Mouse (Mus musculus): ENCODE data around the gene Csf2. TPM values are rescaled to one million over a fixed set of nuclear protein-coding genes. Genes with fewer than 3 reads are reported as not detected.
"Not testable (repeated sequence)": the region's sequence is repeated elsewhere in the genome, so short reads cannot be mapped to it uniquely, and the experiment has no call there.

The Csf2 gene
- not detected in 2 replicates for total RNA-seq (2012; rRNA removed)

DNA sequence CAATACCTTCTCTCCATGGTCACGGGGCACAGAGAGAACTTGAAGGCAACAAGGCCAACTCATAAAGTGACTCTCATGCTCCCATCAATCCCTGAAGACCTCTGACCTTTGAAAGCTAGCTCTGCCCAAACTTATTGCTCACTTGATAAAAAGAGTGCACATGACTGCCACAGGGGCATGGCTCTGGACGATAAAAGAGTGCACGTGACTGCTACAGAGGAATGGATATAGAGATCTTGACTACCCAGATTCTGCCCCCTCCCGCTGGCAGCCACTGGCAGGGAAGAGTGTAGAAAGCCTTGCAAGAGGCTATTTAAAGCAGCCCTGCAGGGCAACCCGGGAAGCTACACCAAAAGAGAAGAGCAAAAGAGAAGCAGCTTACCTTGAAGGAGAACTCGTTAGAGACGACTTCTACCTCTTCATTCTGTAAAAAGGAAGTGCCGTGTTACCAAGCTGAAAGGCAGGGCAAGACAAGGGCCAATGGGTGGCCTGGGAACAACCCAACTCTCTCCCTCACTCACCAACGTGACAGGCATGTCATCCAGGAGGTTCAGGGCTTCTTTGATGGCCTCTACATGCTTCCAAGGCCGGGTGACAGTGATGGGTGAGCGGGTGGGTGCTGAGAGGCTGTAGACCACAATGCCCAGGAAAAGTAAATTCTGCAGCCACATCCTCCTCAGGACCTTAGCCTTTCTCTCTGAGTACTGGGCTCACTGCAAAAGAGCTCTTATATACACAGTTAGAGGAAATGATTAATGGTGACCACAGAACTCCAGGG, at the start of gene Csf2:
TSS of gene Csf2 (minus strand) at position 728 of the 778 bp plus-strand sequence.
- H3K9me3 ChIP-seq (ENCODE audit: control insufficient read depth, insufficient read depth, low read depth, low read length), result no peaks in the 10 kb centered on the region
- TF ChIP-seq CHD2 (IDR thresholded peaks at IDR 0.05; ENCODE audit: low read depth, low read length) (no peak), ZC3H11A (IDR thresholded peaks at IDR 0.05; ENCODE audit: borderline replicate concordance, low read depth, low read length) (no peak), HCFC1 (IDR thresholded peaks at IDR 0.05; ENCODE audit: borderline replicate concordance, insufficient read depth, low read length) (no peak), MAFK (IDR thresholded peaks at IDR 0.05; ENCODE audit: insufficient read depth, low read depth, low read length) (no peak), ZNF384 (IDR thresholded peaks at IDR 0.05; ENCODE audit: low read depth, low read length) (no peak)
- H3K36me3 ChIP-seq (ENCODE audit: control insufficient read depth, insufficient read depth, low read length, poor library complexity, severe bottlenecking), result no peaks in the 10 kb centered on the region
- H3K4me3 ChIP-seq (ENCODE audit: insufficient read depth in 1 of 2, low read depth in 1 of 2, low read length in 2 of 2, poor library complexity in 1 of 2, severe bottlenecking in 1 of 2), result no peak within 1 kb of the TSS
- no peak within 1 kb of the TSS for H3K27ac ChIP-seq (ENCODE audit: insufficient read depth, low read depth, low read length, poor library complexity, severe bottlenecking)
- H3K4me1 ChIP-seq (ENCODE audit: control insufficient read depth in 2 of 2, insufficient read depth in 2 of 2, low read length in 2 of 2, poor library complexity in 1 of 2), result no peaks in the 10 kb centered on the region
- DNase-seq (ENCODE audit: low read depth, low spot score), result no peak
- in situ Hi-C loops (cut with MboI; ENCODE audit: low sequenced_read_pairs in 2 of 2, unreplicated experiment in 2 of 2), result no loop called here
- H3K9ac ChIP-seq (ENCODE audit: insufficient read depth, low read depth, low read length, poor library complexity, severe bottlenecking), result no peak within 1 kb of the TSS

DNA sequence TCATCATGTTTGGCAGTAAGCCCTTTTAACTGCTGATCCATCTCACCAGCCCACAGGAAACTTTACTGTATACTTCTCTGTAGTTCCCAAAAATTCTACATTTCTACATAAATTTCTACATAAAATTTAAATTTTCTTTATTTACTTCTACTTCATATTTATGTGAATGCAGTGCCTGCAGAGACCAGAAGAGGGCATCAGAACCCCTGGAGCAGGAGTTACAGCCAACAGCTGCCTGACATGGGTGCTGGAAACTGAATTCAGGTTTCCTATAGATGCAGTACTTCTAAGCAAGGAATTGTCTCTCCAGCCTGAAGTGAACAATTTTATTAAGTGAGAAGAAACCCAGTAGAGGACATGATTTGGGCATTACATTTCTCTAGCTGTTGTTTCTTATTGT, 49.3 kb upstream of the Csf2 start:
- Histone ChIP-seq H3K27ac (ENCODE audit: insufficient read depth, low read depth, low read length, poor library complexity, severe bottlenecking) (no peak overlapping the region), H3K36me3 (ENCODE audit: control insufficient read depth, insufficient read depth, low read length, poor library complexity, severe bottlenecking) (no peaks in the 10 kb centered on the region), H3K4me3 (ENCODE audit: insufficient read depth in 1 of 2, low read depth in 1 of 2, low read length in 2 of 2, poor library complexity in 1 of 2, severe bottlenecking in 1 of 2) (no peak overlapping the region), H3K9ac (ENCODE audit: insufficient read depth, low read depth, low read length, poor library complexity, severe bottlenecking) (no peak overlapping the region), H3K9me3 (ENCODE audit: control insufficient read depth, insufficient read depth, low read depth, low read length) (no peaks in the 10 kb centered on the region), H3K4me1 (ENCODE audit: control insufficient read depth in 2 of 2, insufficient read depth in 2 of 2, low read length in 2 of 2, poor library complexity in 1 of 2) (peaks cover 0 to 3% of the 10 kb centered on the region in 2 experiments; a peak in 1 of 4 replicates)
- TF ChIP-seq ZNF384 (IDR thresholded peaks at IDR 0.05; ENCODE audit: low read depth, low read length), result no peak
- no peak for TF ChIP-seq CHD2 (IDR thresholded peaks at IDR 0.05; ENCODE audit: low read depth, low read length)
- no peak for TF ChIP-seq HCFC1 (IDR thresholded peaks at IDR 0.05; ENCODE audit: borderline replicate concordance, insufficient read depth, low read length)
- peak; percentile 11; the same call in 1 of the 2 replicates for TF ChIP-seq ZC3H11A (IDR thresholded peaks at IDR 0.05; ENCODE audit: borderline replicate concordance, low read depth, low read length)
- no peak for TF ChIP-seq MAFK (IDR thresholded peaks at IDR 0.05; ENCODE audit: insufficient read depth, low read depth, low read length)
- in situ Hi-C loops (cut with MboI; ENCODE audit: low sequenced_read_pairs in 2 of 2, unreplicated experiment in 2 of 2), result no loop called here
- DNase-seq (ENCODE audit: low read depth, low spot score), result no peak

DNA sequence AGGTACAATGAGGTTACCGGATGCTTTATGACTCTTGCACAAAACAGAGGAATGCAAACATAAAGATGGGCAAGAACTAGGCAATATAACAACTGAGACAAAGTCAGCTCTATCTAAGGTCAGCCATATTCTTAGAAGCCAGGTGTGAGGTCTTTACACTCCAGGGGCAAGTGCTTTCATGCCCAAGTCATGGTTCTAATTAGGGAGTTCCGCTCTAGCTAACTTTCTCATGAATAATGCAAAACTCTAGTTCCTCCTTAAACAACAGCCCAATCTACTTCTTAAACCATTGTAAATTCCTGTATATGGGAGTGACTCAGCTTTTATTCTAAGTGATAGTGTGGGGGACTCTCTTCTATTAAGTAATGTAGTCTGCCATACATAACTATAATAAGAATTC, 48.0 kb upstream of the Csf2 start:
- H3K9me3 ChIP-seq (ENCODE audit: control insufficient read depth, insufficient read depth, low read depth, low read length); H3K4me1 ChIP-seq (ENCODE audit: control insufficient read depth in 2 of 2, insufficient read depth in 2 of 2, low read length in 2 of 2, poor library complexity in 1 of 2); in situ Hi-C loops (cut with MboI; ENCODE audit: low sequenced_read_pairs in 2 of 2, unreplicated experiment in 2 of 2); H3K27ac ChIP-seq (ENCODE audit: insufficient read depth, low read depth, low read length, poor library complexity, severe bottlenecking); H3K4me3 ChIP-seq (ENCODE audit: insufficient read depth in 1 of 2, low read depth in 1 of 2, low read length in 2 of 2, poor library complexity in 1 of 2, severe bottlenecking in 1 of 2); H3K36me3 ChIP-seq (ENCODE audit: control insufficient read depth, insufficient read depth, low read length, poor library complexity, severe bottlenecking); DNase-seq (ENCODE audit: low read depth, low spot score); H3K9ac ChIP-seq (ENCODE audit: insufficient read depth, low read depth, low read length, poor library complexity, severe bottlenecking): not testable (repeated sequence)

DNA sequence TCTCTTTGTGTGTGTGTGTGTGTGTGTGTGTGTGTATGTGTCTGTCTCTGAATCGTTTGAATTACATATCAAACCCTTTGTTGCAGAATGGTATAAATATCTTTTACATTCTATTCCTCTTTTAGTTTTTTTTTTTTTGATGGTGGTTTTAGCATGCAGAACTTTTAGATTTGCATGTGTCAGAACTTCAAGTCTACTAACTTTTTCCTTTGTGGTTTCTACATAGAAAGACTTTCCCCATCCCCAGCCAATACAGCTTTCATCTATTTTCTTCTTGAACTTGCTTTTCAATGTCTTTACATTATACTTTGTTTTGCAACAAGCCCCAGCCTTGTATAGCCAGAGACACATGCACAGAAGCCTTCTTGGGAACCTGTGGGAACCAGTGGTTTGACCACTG, 47.3 kb upstream of the Csf2 start:
- no peak for DNase-seq (ENCODE audit: low read depth, low spot score)
- no peak for TF ChIP-seq MAFK (IDR thresholded peaks at IDR 0.05; ENCODE audit: insufficient read depth, low read depth, low read length)
- no peak for TF ChIP-seq CHD2 (IDR thresholded peaks at IDR 0.05; ENCODE audit: low read depth, low read length)
- no peak for TF ChIP-seq HCFC1 (IDR thresholded peaks at IDR 0.05; ENCODE audit: borderline replicate concordance, insufficient read depth, low read length)
- TF ChIP-seq ZNF384 (IDR thresholded peaks at IDR 0.05; ENCODE audit: low read depth, low read length), result no peak
- TF ChIP-seq ZC3H11A (IDR thresholded peaks at IDR 0.05; ENCODE audit: borderline replicate concordance, low read depth, low read length), result no peak
- H3K36me3 ChIP-seq (ENCODE audit: control insufficient read depth, insufficient read depth, low read length, poor library complexity, severe bottlenecking), result no peaks in the 10 kb centered on the region
- no peak overlapping the region for H3K9ac ChIP-seq (ENCODE audit: insufficient read depth, low read depth, low read length, poor library complexity, severe bottlenecking)
- H3K27ac ChIP-seq (ENCODE audit: insufficient read depth, low read depth, low read length, poor library complexity, severe bottlenecking), result no peak overlapping the region
- no peak overlapping the region for H3K4me3 ChIP-seq (ENCODE audit: insufficient read depth in 1 of 2, low read depth in 1 of 2, low read length in 2 of 2, poor library complexity in 1 of 2, severe bottlenecking in 1 of 2)
- no peaks in the 10 kb centered on the region for H3K9me3 ChIP-seq (ENCODE audit: control insufficient read depth, insufficient read depth, low read depth, low read length)
- H3K4me1 ChIP-seq (ENCODE audit: control insufficient read depth in 2 of 2, insufficient read depth in 2 of 2, low read length in 2 of 2, poor library complexity in 1 of 2), result no peaks in the 10 kb centered on the region
- in situ Hi-C loops (cut with MboI; ENCODE audit: low sequenced_read_pairs in 2 of 2, unreplicated experiment in 2 of 2), result no loop called here

DNA sequence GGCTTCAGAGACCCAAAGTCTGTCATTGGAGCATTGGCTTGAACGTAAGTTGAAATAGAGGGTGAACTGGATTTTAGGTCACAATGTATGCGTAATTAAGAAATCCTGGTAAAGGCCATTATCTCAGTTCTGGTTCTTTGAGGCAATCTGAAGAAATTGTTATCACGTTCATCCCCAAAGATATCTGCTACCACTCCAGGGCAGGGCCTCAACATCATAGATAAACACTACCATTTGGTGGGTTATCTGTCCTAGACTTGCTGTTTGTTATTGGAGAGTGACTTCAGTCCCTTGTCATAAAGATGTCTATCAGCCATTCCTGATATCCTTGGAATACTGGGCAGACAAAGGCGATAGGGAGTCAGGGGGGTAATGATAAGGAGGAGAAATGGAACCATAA, 46.5 kb upstream of the Csf2 start:
- DNase-seq (ENCODE audit: low read depth, low spot score), result no peak
- no peak overlapping the region for H3K4me3 ChIP-seq (ENCODE audit: insufficient read depth in 1 of 2, low read depth in 1 of 2, low read length in 2 of 2, poor library complexity in 1 of 2, severe bottlenecking in 1 of 2)
- no peaks in the 10 kb centered on the region for H3K9me3 ChIP-seq (ENCODE audit: control insufficient read depth, insufficient read depth, low read depth, low read length)
- no peak overlapping the region for H3K9ac ChIP-seq (ENCODE audit: insufficient read depth, low read depth, low read length, poor library complexity, severe bottlenecking)
- in situ Hi-C loops (cut with MboI; ENCODE audit: low sequenced_read_pairs in 2 of 2, unreplicated experiment in 2 of 2), result no loop called here
- no peak overlapping the region for H3K27ac ChIP-seq (ENCODE audit: insufficient read depth, low read depth, low read length, poor library complexity, severe bottlenecking)
- no peaks in the 10 kb centered on the region for H3K4me1 ChIP-seq (ENCODE audit: control insufficient read depth in 2 of 2, insufficient read depth in 2 of 2, low read length in 2 of 2, poor library complexity in 1 of 2)
- H3K36me3 ChIP-seq (ENCODE audit: control insufficient read depth, insufficient read depth, low read length, poor library complexity, severe bottlenecking), result no peaks in the 10 kb centered on the region
- TF ChIP-seq ZNF384 (IDR thresholded peaks at IDR 0.05; ENCODE audit: low read depth, low read length) (no peak), MAFK (IDR thresholded peaks at IDR 0.05; ENCODE audit: insufficient read depth, low read depth, low read length) (no peak), HCFC1 (IDR thresholded peaks at IDR 0.05; ENCODE audit: borderline replicate concordance, insufficient read depth, low read length) (no peak), ZC3H11A (IDR thresholded peaks at IDR 0.05; ENCODE audit: borderline replicate concordance, low read depth, low read length) (no peak), CHD2 (IDR thresholded peaks at IDR 0.05; ENCODE audit: low read depth, low read length) (no peak)
